Comparison of ENCODE assay signal across 8 mouse cellular contexts in genomic region chr11:78188331-78189233, GRCm38 (mm10). TPM values are rescaled to one million over a fixed set of nuclear protein-coding genes. Genes with fewer than 3 reads are reported as not detected.
DNase-seq lines count a peak whose midpoint lies in the region; ATAC-seq and TF ChIP-seq lines count a peak whose summit lies in the region.

Gene Rab34, plus strand, starts transcription at chr11:78188430.

- H3K4me1 ChIP-seq in embryonic facial prominence, embryonic 11.5 days (ENCODE audit: control insufficient read depth, insufficient read depth, low read length) = no peaks in the 10 kb centered on the region; the same call in 1 of the 2 replicates
- peaks cover 10% of the 10 kb centered on the region for H3K4me1 ChIP-seq in intestine, embryonic 16.5 days (ENCODE audit: control insufficient read depth, insufficient read depth, low read length)
- H3K4me1 ChIP-seq in small intestine, adult 2 months (ENCODE audit: control insufficient read depth, insufficient read depth, insufficient read length, low read length) = peaks cover 12% of the 10 kb centered on the region

- intact Hi-C loops in left cerebral cortex, postnatal 4 days (cut with DNase I) = no loop called here

- under 1% methylated on average over 73 of the region's 80 CpGs for WGBS in embryonic facial prominence, embryonic 11.5 days
- WGBS in intestine, embryonic 16.5 days = under 1% methylated on average over 74 of the region's 80 CpGs
- 1% methylated on average over 80 of the region's 80 CpGs for WGBS in small intestine, adult 2 months

- peak; percentile 66 to 75 for DNase-seq in cerebellum, postnatal 14 days
- DNase-seq in cerebellum, adult 9-11 months = no peak
- peak; percentile 94 for DNase-seq in embryonic facial prominence, embryonic 11.5 days (ENCODE audit: low spot score)
- DNase-seq in heart, adult 11 months = peak; percentile 98
- DNase-seq in left cerebral cortex, postnatal 4 days = peak; percentile 89
- DNase-seq in mesoderm, embryonic 11.5 days (ENCODE audit: low read depth, low spot score) = peak; percentile 91

- peaks cover 3% of the 10 kb centered on the region; the same call in 1 of the 2 replicates for H3K36me3 ChIP-seq in embryonic facial prominence, embryonic 11.5 days (replicated peaks; ENCODE audit: control insufficient read depth, insufficient read depth, low read depth, low read length)
- 0 out of 2 replicates have a peak, but pooled peaks cover 7% of the 10 kb centered on the region for H3K36me3 ChIP-seq in intestine, embryonic 16.5 days (ENCODE audit: control insufficient read depth, insufficient read depth, low read length)
- no peaks in the 10 kb centered on the region for H3K36me3 ChIP-seq in small intestine, adult 2 months (ENCODE audit: control insufficient read depth, insufficient read depth, low read length)

- H3K9me3 ChIP-seq in embryonic facial prominence, embryonic 11.5 days (replicated peaks; ENCODE audit: control insufficient read depth, low read length) = no peaks in the 10 kb centered on the region
- no peaks in the 10 kb centered on the region for H3K9me3 ChIP-seq in intestine, embryonic 16.5 days (ENCODE audit: control insufficient read depth, low read length)

- no peak for TF ChIP-seq POLR2A in small intestine, adult 2 months (IDR thresholded peaks at IDR 0.05; ENCODE audit: low read depth, low read length)

- peak; percentile 86 for ATAC-seq in embryonic facial prominence, embryonic 11.5 days (replicated peaks; ENCODE audit: insufficient number of reproducible peaks, low FRiP score, low TSS enrichment, low read depth)
- peak; percentile 78 for ATAC-seq in intestine, embryonic 16.5 days

- H3K4me3 ChIP-seq in embryonic facial prominence, embryonic 11.5 days (ENCODE audit: low read depth, low read length) = peak within 1 kb of the TSS; percentile 79
- H3K4me3 ChIP-seq in intestine, embryonic 16.5 days (ENCODE audit: low read length) = peak within 1 kb of the TSS; percentile 73
- peak within 1 kb of the TSS; percentile 57 for H3K4me3 ChIP-seq in small intestine, adult 2 months (ENCODE audit: low read depth, low read length)

- peak within 1 kb of the TSS; percentile 99 for H3K27ac ChIP-seq in embryonic facial prominence, embryonic 11.5 days (replicated peaks; ENCODE audit: low read depth, low read length)
- H3K27ac ChIP-seq in intestine, embryonic 16.5 days (ENCODE audit: low read length) = peak within 1 kb of the TSS; percentile 97
- H3K27ac ChIP-seq in small intestine, adult 2 months (ENCODE audit: insufficient read depth, low read depth, low read length) = peak within 1 kb of the TSS; percentile 25

- peak within 1 kb of the TSS; percentile 76 for H3K4me2 ChIP-seq in embryonic facial prominence, embryonic 11.5 days (ENCODE audit: low read depth, low read length)
- peak within 1 kb of the TSS; percentile 78 for H3K4me2 ChIP-seq in intestine, embryonic 16.5 days (ENCODE audit: low read depth, low read length)

- H3K9ac ChIP-seq in embryonic facial prominence, embryonic 11.5 days (replicated peaks; ENCODE audit: low read length) = peak within 1 kb of the TSS; percentile 93
- peak within 1 kb of the TSS; percentile 87 for H3K9ac ChIP-seq in intestine, embryonic 16.5 days (ENCODE audit: low read depth, low read length)

- no peak for TF ChIP-seq CTCF in small intestine, adult 2 months (IDR thresholded peaks at IDR 0.05; ENCODE audit: extremely low read depth, insufficient read length, insufficient replicate concordance, low read depth, low read length)

- H3K27me3 ChIP-seq in embryonic facial prominence, embryonic 11.5 days (ENCODE audit: control insufficient read depth, insufficient read depth, low read length) = no peaks in the 10 kb centered on the region
- H3K27me3 ChIP-seq in intestine, embryonic 16.5 days (replicated peaks; ENCODE audit: control insufficient read depth, insufficient read depth, low read length) = no peaks in the 10 kb centered on the region
- H3K27me3 ChIP-seq in small intestine, adult 2 months (ENCODE audit: control insufficient read depth, insufficient read depth, low read length) = peaks cover 27% of the 10 kb centered on the region

RNA-seq across cellular contexts. Expression of gene Rab34, which starts in this region (rescaled TPM):
- 139 and 140 TPM in 2 replicates for polyA plus RNA-seq in embryonic facial prominence, embryonic 11.5 days (2014; fragmentation: Nextera tagmentation; extraction: Ambion mirVana)
- polyA plus RNA-seq in intestine, embryonic 16.5 days (2015; fragmentation: Nextera tagmentation; extraction: Ambion mirVana) = 71.0 and 73.4 TPM in 2 replicates
- 10 to 100 TPM; 53.4 to 55.9 TPM for total RNA-seq in left cerebral cortex, postnatal 4 days (2021)
- polyA plus RNA-seq in small intestine, adult 2 months (2012; rRNA removed) = 12.2 and 13.0 TPM in 2 replicates

Comparison
In these comparisons a context has a peak if more than half of its experiments do, and no peak if none do; other contexts are left out.
1. H3K27ac ChIP-seq: peak in every context shown above with its lines; median percentile 99 in embryonic facial prominence, embryonic 11.5 days; 97 in intestine, embryonic 16.5 days; 25 in small intestine, adult 2 months.